Mouse (Mus musculus) erythroblast, embryonic 14.5 days (primary cell): ENCODE results near the gene Oaz1.

Experiments
- GATA1 ChIP-seq: IDR thresholded peaks from 2 replicates; pipeline ENCODE4 v1.6.1; 2012; ENCODE audit warnings: low read length, inconsistent platforms, mixed read lengths
- TAL1 ChIP-seq: IDR thresholded peaks from 3 replicates; pipeline ENCODE4 v1.6.1; 2012; ENCODE audit warnings: low read length, inconsistent platforms, mixed read lengths

DNA sequence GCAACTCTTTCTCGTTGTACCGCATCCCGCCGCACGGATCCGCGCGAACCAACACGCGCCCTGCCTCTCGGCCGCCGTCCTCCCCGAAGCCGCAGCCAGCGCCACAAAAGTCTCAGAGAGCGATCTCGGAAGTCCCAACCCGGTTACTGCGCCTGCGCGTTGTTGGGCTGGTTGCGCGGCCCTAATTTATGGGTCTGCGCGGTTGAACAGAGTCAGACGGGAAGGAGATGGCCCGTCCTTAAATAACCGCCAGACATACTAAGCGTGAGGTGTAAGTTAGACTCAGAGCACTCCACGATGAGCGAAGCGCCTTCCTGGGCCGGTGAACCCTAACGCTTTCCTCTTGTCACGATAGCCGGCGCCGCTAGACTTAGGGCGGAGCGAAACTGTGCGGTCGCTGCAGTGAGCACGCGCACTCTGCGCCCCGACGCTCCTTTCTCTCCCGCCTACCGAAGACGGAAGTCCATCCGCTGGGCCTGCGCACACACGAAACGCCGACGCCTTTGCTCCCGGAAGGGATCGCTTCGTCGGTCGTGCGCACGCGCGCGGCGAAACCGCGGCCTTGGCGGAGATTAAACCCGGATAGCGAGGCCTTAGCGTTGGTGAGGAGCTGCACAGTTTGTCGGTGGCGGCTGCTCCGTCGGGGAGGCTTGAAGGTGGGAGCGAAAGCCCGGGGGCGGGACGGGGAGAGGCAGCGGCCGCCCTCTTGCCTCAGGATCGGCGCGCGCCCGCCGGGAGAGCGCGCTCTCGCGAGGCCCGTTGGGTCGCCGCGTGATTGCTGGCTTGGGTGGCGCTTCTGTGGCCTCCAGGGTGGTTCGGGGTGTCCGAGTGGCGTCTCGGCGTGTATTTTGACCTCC is 28.1 kb upstream of the Oaz1 start, which contains the start of the genes Sf3a2 and Plekhj1:
- TF ChIP-seq GATA1: no peak
- TF ChIP-seq TAL1: no peak
